Mouse (Mus musculus) limb, embryonic 14.5 days (tissue): ENCODE measurements around the gene B3galt4. TPM values are rescaled to one million over a fixed set of nuclear protein-coding genes. Genes with fewer than 3 reads are reported as not detected.
"Not testable (repeated sequence)": the region's sequence is repeated elsewhere in the genome, so short reads cannot be mapped to it uniquely, and the experiment has no call there.

Source experiments
- ATAC-seq: fragments of 200-750 bp; cut with Nextera tagmentation; 2 replicates; pipeline ENCODE4 v1.8.0; 2017; ENCODE audit warnings: low read depth, moderate number of reproducible peaks, moderate TSS enrichment; ENCODE audit not compliant: low FRiP score
- DNase-seq: peaks from one replicate; pipeline ENCODE4 v3.0.0-alpha.2; 2015; ENCODE audit warnings: low spot score
- H3K27ac ChIP-seq: fragments of 300-500 bp; sonication (generic); replicated peaks from 2 replicates; pipeline ENCODE4 v1.5.1; 2014; ENCODE audit warnings: low read depth, mild to moderate bottlenecking, low read length, moderate library complexity, mixed read lengths
- H3K27me3 ChIP-seq: fragments of 300-500 bp; sonication (generic); 2 replicates; pipeline ENCODE4 v1.6.1; 2014; ENCODE audit warnings: low read length, mixed read lengths; ENCODE audit not compliant: control insufficient read depth, insufficient read depth
- H3K36me3 ChIP-seq: fragments of 300-500 bp; sonication (generic); 2 replicates; pipeline ENCODE4 v1.6.1; 2014; ENCODE audit warnings: mild to moderate bottlenecking, low read length, moderate library complexity, mixed read lengths; ENCODE audit not compliant: control insufficient read depth, insufficient read depth
- H3K4me1 ChIP-seq: fragments of 300-500 bp; sonication (generic); 2 replicates; pipeline ENCODE4 v1.6.1; 2014; ENCODE audit warnings: antibody characterized with exemption, low read length, mixed read lengths; ENCODE audit not compliant: control insufficient read depth, insufficient read depth
- H3K4me2 ChIP-seq: fragments of 300-500 bp; sonication (generic); replicated peaks from 2 replicates; pipeline ENCODE4 v1.6.1; 2014; ENCODE audit warnings: low read depth, mild to moderate bottlenecking, low read length, moderate library complexity; ENCODE audit not compliant: severe bottlenecking
- H3K4me3 ChIP-seq: fragments of 300-500 bp; sonication (generic); replicated peaks from 2 replicates; pipeline ENCODE4 v1.5.1; 2014; ENCODE audit warnings: low read length
- H3K9ac ChIP-seq: fragments of 300-500 bp; sonication (generic); 2 replicates; pipeline ENCODE4 v1.6.1; 2014; ENCODE audit warnings: mild to moderate bottlenecking, low read depth, low read length, moderate library complexity; ENCODE audit not compliant: severe bottlenecking
- H3K9me3 ChIP-seq: fragments of 300-500 bp; sonication (generic); 2 replicates; pipeline ENCODE4 v1.6.1; 2016; ENCODE audit warnings: low read length; ENCODE audit not compliant: control insufficient read depth
- POLR2A ChIP-seq: fragments of 200-500 bp; IDR thresholded peaks from 2 replicates; pipeline ENCODE4 v1.8.0; 2012; ENCODE audit warnings: inconsistent platforms, mild to moderate bottlenecking, moderate library complexity, borderline replicate concordance; ENCODE audit not compliant: insufficient read depth, insufficient read length; ENCODE audit errors: extremely low read depth
- WGBS: fragments of 180-500 bp; shearing (Covaris S2); extraction: QIAGEN DNeasy Blood & Tissue Kit; methylation state at CpG from one replicate; pipeline ENCODE4 v1.1.7; 2014; 5-methylcytosine and 5-hydroxymethylcytosine counted together
- polyA plus RNA-seq, 2 experiments: library from polyadenylated mRNA; depleted of rRNA in 1 of 2; stranded (reverse) in 1 of 2; unstranded in 1 of 2; fragments of >200 nt; fragmentation: Nextera tagmentation in 1 of 2; extraction: Ambion mirVana in 1 of 2; gene quantifications; 2 replicates each; pipeline versions ENCODE4 v1.2.1 to v1.2.3; 2012 to 2014

Gene B3galt4
- polyA plus RNA-seq (2012; rRNA removed) (7.7 and 9.3 TPM in 2 replicates), polyA plus RNA-seq (2014; fragmentation: Nextera tagmentation; extraction: Ambion mirVana) (4.0 and 6.6 TPM in 2 replicates)

GRCm38 (mm10) chr17:33951021-33951946 lies at the start of gene B3galt4:
Gene B3galt4, minus strand, starts transcription at chr17:33951488.
- H3K36me3 ChIP-seq, result peaks cover 66% of the 10 kb centered on the region

DNA sequence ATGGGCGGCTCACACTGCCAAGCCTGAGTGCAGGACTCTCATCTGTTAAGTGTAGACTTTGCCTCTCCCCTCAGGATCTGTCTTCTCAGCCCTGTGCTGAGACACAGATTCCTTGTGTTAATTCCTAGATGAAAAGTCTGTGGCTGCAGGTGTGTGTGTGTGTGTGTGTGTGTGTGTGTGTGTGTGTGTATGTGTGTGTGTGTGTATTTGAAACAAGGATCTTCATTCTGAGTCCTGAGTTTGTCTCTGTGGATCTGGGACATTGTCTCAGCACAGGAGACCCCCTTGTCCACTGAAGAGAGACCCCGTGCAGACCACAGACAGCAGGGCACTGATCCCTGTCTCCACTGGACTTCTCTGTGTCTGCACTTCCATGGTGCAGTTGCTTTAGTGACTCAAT lies 49.5 kb upstream of the B3galt4 start:
- H3K4me3 ChIP-seq, H3K27ac ChIP-seq, H3K9ac ChIP-seq, DNase-seq, H3K4me1 ChIP-seq, H3K4me2 ChIP-seq, H3K36me3 ChIP-seq, H3K9me3 ChIP-seq, ATAC-seq: not testable (repeated sequence)
- H3K27me3 ChIP-seq, result peaks cover 28% of the 10 kb centered on the region
- WGBS, result 41% methylated on average over 2 of the region's 2 CpGs

More at GRCm38 (mm10) chr17:33951021-33951946, at the start of gene B3galt4:
- no peak; the same call in 1 of the 2 replicates for TF ChIP-seq POLR2A
- Histone ChIP-seq H3K4me3 (peak within 1 kb of the TSS; percentile 43), H3K27ac (peak within 1 kb of the TSS; percentile 88), H3K9me3 (no peaks in the 10 kb centered on the region), H3K4me1 (peaks cover 32% of the 10 kb centered on the region), H3K4me2 (peak within 1 kb of the TSS; percentile 85), H3K9ac (peak within 1 kb of the TSS; percentile 63), H3K27me3 (no peaks in the 10 kb centered on the region)
- peak; percentile 83 for DNase-seq
- ATAC-seq, result peak; percentile 79
- 3% methylated on average over 44 of the region's 45 CpGs for WGBS

DNA sequence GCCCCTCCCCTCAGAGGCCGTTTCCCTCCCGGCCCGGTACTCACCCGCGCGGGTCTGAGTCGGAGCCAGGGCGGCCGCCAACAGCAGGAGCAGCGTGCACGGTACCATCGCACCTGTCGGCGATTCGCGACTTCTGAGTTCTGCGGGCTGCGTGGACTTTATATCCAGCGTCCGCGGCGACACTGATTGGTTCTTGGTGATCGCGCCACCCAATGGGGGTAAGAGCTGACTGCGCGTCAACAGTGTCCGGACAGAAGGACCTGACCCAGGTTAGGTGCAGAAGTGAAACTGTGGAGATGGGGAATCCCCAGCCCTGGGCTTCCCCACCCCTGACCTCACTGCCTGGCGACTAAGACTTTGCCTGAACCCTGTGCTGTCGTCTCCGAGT lies 48.9 kb upstream of the B3galt4 start, which contains the start of gene H2-K1:
H2-K1 (minus strand) TSS at position 198 of the 388 bp plus-strand sequence.
- Histone ChIP-seq H3K9me3 (no peaks in the 10 kb centered on the region), H3K9ac (peak within 1 kb of the TSS; percentile 48), H3K27ac (no peak within 1 kb of the TSS), H3K4me1 (no peaks in the 10 kb centered on the region), H3K4me2 (peak within 1 kb of the TSS; percentile 93), H3K27me3 (peaks cover 28% of the 10 kb centered on the region), H3K4me3 (peak within 1 kb of the TSS; percentile 49), H3K36me3 (no peaks in the 10 kb centered on the region)
- DNase-seq, result peak; percentile 48
- no peak for TF ChIP-seq POLR2A
- peak; percentile 80; the same call in 1 of the 2 replicates for ATAC-seq
- whole genome bisulfite sequencing, result under 1% methylated on average over 27 of the region's 30 CpGs

- H3K27ac ChIP-seq, result no peak overlapping the region
- WGBS, result 2% methylated on average over 75 of the region's 87 CpGs
- peaks cover 28% of the 10 kb centered on the region for H3K27me3 ChIP-seq
- H3K36me3 ChIP-seq, result no peaks in the 10 kb centered on the region
- no peak for TF ChIP-seq POLR2A
- DNase-seq (no peak), ATAC-seq (0 out of 2 replicates have a peak, but pooled peaks have one; percentile 41)
- H3K9ac ChIP-seq, result peak overlapping the region; percentile 48
- peak overlapping the region; percentile 49 for H3K4me3 ChIP-seq
- H3K4me1 ChIP-seq, result no peaks in the 10 kb centered on the region
- no peaks in the 10 kb centered on the region for H3K9me3 ChIP-seq
- H3K4me2 ChIP-seq, result peak overlapping the region; percentile 93
Measured at GRCm38 (mm10) chr17:33999341-34000149, 48.3 kb upstream of the B3galt4 start.

DNA sequence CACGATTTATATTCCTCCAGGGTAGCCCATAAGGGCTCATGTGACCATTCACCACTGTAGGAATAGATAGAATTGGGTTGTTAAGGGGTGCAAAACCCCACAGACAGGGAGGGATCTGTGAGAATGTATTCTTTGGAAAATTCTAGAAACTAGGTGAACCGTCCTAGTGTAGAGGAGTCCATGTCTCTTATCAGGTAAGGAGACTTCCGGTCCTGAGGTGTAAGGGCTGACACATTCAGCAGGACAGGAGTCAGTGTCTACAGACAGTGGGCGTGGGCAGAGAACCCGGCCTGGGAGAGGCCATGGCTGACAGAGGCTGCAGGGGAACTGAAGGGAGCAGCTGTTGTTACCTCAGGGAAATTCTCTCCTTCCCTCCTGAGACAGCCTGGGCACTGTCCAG lies 47.4 kb upstream of the B3galt4 start:
- H3K4me1 ChIP-seq, H3K36me3 ChIP-seq, H3K9me3 ChIP-seq, DNase-seq, H3K9ac ChIP-seq, ATAC-seq, H3K4me3 ChIP-seq, H3K27ac ChIP-seq, H3K4me2 ChIP-seq: not testable (repeated sequence)
- H3K27me3 ChIP-seq, result peaks cover 28% of the 10 kb centered on the region
- 55% methylated on average over 5 of the region's 5 CpGs for WGBS

GRCm38 (mm10) chr17:33997025-33997424 lies 45.7 kb upstream of the B3galt4 start:
- 86% methylated on average over 2 of the region's 2 CpGs for WGBS
- not testable (repeated sequence) for H3K4me2 ChIP-seq, H3K4me3 ChIP-seq, ATAC-seq, H3K9me3 ChIP-seq, H3K36me3 ChIP-seq, H3K27ac ChIP-seq, H3K9ac ChIP-seq, DNase-seq, H3K4me1 ChIP-seq
- H3K27me3 ChIP-seq, result peaks cover 26% of the 10 kb centered on the region
